In genomic region chr1:186808192-186808960, GRCm38 (mm10) we compare ENCODE assay signal across 17 mouse cellular contexts. TPM values are rescaled to one million over a fixed set of nuclear protein-coding genes. Genes with fewer than 3 reads are reported as not detected.
DNase-seq lines count a peak whose midpoint lies in the region; ATAC-seq and TF ChIP-seq lines count a peak whose summit lies in the region.
"Had no signal": no experiment of that assay in that cellular context is flagged by ENCODE, and none has a peak within 500 bp of the region (broad histone marks: within the 10 kb centered on the region; RNA-seq: fewer than 3 reads in every experiment).

No protein-coding gene starts in this region.

- no peak overlapping the region for H3K9ac ChIP-seq in hindbrain, embryonic 12.5 days
- 0 out of 2 replicates have a peak overlapping the region, but pooled peaks have one; percentile 1 for H3K9ac ChIP-seq in midbrain, embryonic 13.5 days (replicated peaks)
- H3K9ac ChIP-seq in hindbrain, postnatal 0 days (replicated peaks; ENCODE audit: low read length): 0 out of 2 replicates have a peak overlapping the region, but pooled peaks have one; percentile 13
- 0 out of 2 replicates have a peak overlapping the region, but pooled peaks have one; percentile 22 for H3K9ac ChIP-seq in neural tube, embryonic 14.5 days (replicated peaks; ENCODE audit: low read depth, low read length)
- H3K9ac ChIP-seq: intestine, embryonic 15.5 days; liver, embryonic 13.5 days had no signal

- no peaks in the 10 kb centered on the region for H3K27me3 ChIP-seq in hindbrain, embryonic 12.5 days
- no peaks in the 10 kb centered on the region for H3K27me3 ChIP-seq in hindbrain, embryonic 10.5 days (ENCODE audit: insufficient read depth, poor library complexity, severe bottlenecking)
- no peaks in the 10 kb centered on the region for H3K27me3 ChIP-seq in midbrain, embryonic 13.5 days
- no peaks in the 10 kb centered on the region for H3K27me3 ChIP-seq in midbrain, embryonic 10.5 days (ENCODE audit: low read depth, poor library complexity, severe bottlenecking)
- H3K27me3 ChIP-seq in hindbrain, postnatal 0 days (ENCODE audit: insufficient read depth, low read length): no peaks in the 10 kb centered on the region
- H3K27me3 ChIP-seq in neural tube, embryonic 14.5 days (ENCODE audit: control insufficient read depth, insufficient read depth, low read length): no peaks in the 10 kb centered on the region
- H3K27me3 ChIP-seq: intestine, embryonic 15.5 days; liver, embryonic 13.5 days had no signal

- peak overlapping the region; percentile 35 for H3K4me2 ChIP-seq in hindbrain, embryonic 12.5 days (replicated peaks)
- peak overlapping the region; percentile 36 for H3K4me2 ChIP-seq in midbrain, embryonic 13.5 days (replicated peaks)
- peak overlapping the region; percentile 44 for H3K4me2 ChIP-seq in hindbrain, postnatal 0 days (ENCODE audit: low read depth, low read length)
- H3K4me2 ChIP-seq in neural tube, embryonic 14.5 days (ENCODE audit: low read depth, low read length): peak overlapping the region; percentile 24; the same call in 1 of the 2 replicates
- H3K4me2 ChIP-seq: intestine, embryonic 15.5 days; liver, embryonic 13.5 days had no signal

- peak; percentile 50; the same call in 1 of the 2 replicates for ATAC-seq in hindbrain, embryonic 12.5 days (ENCODE audit: low FRiP score)
- peak; percentile 63 for ATAC-seq in midbrain, embryonic 13.5 days
- ATAC-seq in hindbrain, postnatal 0 days: no peak
- no peak for ATAC-seq in neural tube, embryonic 14.5 days (ENCODE audit: low read depth)
- ATAC-seq: intestine, embryonic 15.5 days had no signal

- peak overlapping the region; percentile 57; the same call in 1 of the 2 replicates for H3K27ac ChIP-seq in hindbrain, embryonic 12.5 days
- H3K27ac ChIP-seq in hindbrain, embryonic 10.5 days: no peak overlapping the region
- no peak overlapping the region for H3K27ac ChIP-seq in midbrain, embryonic 13.5 days
- no peak overlapping the region for H3K27ac ChIP-seq in midbrain, embryonic 10.5 days (replicated peaks)
- H3K27ac ChIP-seq in hindbrain, postnatal 0 days: no peak overlapping the region
- peak overlapping the region; percentile 58 for H3K27ac ChIP-seq in neural tube, embryonic 14.5 days (ENCODE audit: low read depth, low read length)
- H3K27ac ChIP-seq: intestine, embryonic 15.5 days; layer of hippocampus, adult 2 months; liver, embryonic 13.5 days had no signal

- WGBS in hindbrain, embryonic 12.5 days: 58% methylated on average over 19 of the region's 19 CpGs
- 77% methylated on average over 19 of the region's 19 CpGs for WGBS in hindbrain, embryonic 10.5 days
- WGBS in midbrain, embryonic 13.5 days: 55% methylated on average over 19 of the region's 19 CpGs
- 73% methylated on average over 19 of the region's 19 CpGs for WGBS in midbrain, embryonic 10.5 days
- WGBS in hindbrain, postnatal 0 days: 50% methylated on average over 19 of the region's 19 CpGs
- 52% methylated on average over 19 of the region's 19 CpGs for WGBS in neural tube, embryonic 14.5 days

- no peak for TF ChIP-seq CTCF in hindbrain, postnatal 0 days (IDR thresholded peaks at IDR 0.05; ENCODE audit: low read depth)

- no peaks in the 10 kb centered on the region for H3K36me3 ChIP-seq in hindbrain, embryonic 12.5 days
- no peaks in the 10 kb centered on the region for H3K36me3 ChIP-seq in hindbrain, embryonic 10.5 days
- no peaks in the 10 kb centered on the region for H3K36me3 ChIP-seq in midbrain, embryonic 13.5 days
- no peaks in the 10 kb centered on the region for H3K36me3 ChIP-seq in midbrain, embryonic 10.5 days
- H3K36me3 ChIP-seq in hindbrain, postnatal 0 days (ENCODE audit: insufficient read depth, low read length): no peaks in the 10 kb centered on the region
- H3K36me3 ChIP-seq in neural tube, embryonic 14.5 days (ENCODE audit: control insufficient read depth, insufficient read depth, low read length): no peaks in the 10 kb centered on the region
- H3K36me3 ChIP-seq: intestine, embryonic 15.5 days; liver, embryonic 13.5 days had no signal

- H3K4me1 ChIP-seq in hindbrain, embryonic 12.5 days: 0 out of 2 replicates have a peak, but pooled peaks cover 4% of the 10 kb centered on the region
- 0 out of 2 replicates have a peak, but pooled peaks cover 10% of the 10 kb centered on the region for H3K4me1 ChIP-seq in hindbrain, embryonic 10.5 days (replicated peaks)
- H3K4me1 ChIP-seq in midbrain, embryonic 13.5 days (replicated peaks): peaks cover 6% of the 10 kb centered on the region; the same call in 1 of the 2 replicates
- H3K4me1 ChIP-seq in midbrain, embryonic 10.5 days: no peaks in the 10 kb centered on the region; the same call in 1 of the 2 replicates
- H3K4me1 ChIP-seq in hindbrain, postnatal 0 days (ENCODE audit: insufficient read depth, low read length): no peaks in the 10 kb centered on the region
- H3K4me1 ChIP-seq in neural tube, embryonic 14.5 days (ENCODE audit: control insufficient read depth, insufficient read depth, low read length): no peaks in the 10 kb centered on the region
- H3K4me1 ChIP-seq: intestine, embryonic 15.5 days; liver, embryonic 13.5 days had no signal

- no peaks in the 10 kb centered on the region for H3K9me3 ChIP-seq in hindbrain, embryonic 12.5 days (replicated peaks)
- H3K9me3 ChIP-seq in hindbrain, embryonic 10.5 days: no peaks in the 10 kb centered on the region
- H3K9me3 ChIP-seq in midbrain, embryonic 13.5 days: no peaks in the 10 kb centered on the region
- no peaks in the 10 kb centered on the region for H3K9me3 ChIP-seq in midbrain, embryonic 10.5 days (replicated peaks)
- H3K9me3 ChIP-seq in hindbrain, postnatal 0 days (ENCODE audit: low read length): no peaks in the 10 kb centered on the region
- no peaks in the 10 kb centered on the region for H3K9me3 ChIP-seq in neural tube, embryonic 14.5 days (ENCODE audit: control insufficient read depth, low read length)
- H3K9me3 ChIP-seq: intestine, embryonic 15.5 days; liver, embryonic 13.5 days had no signal

- no peak overlapping the region for H3K4me3 ChIP-seq in hindbrain, embryonic 12.5 days
- H3K4me3 ChIP-seq in hindbrain, embryonic 10.5 days: no peak overlapping the region
- H3K4me3 ChIP-seq in midbrain, embryonic 13.5 days (replicated peaks): no peak overlapping the region
- no peak overlapping the region for H3K4me3 ChIP-seq in midbrain, embryonic 10.5 days
- no peak overlapping the region; the same call in 1 of the 2 replicates for H3K4me3 ChIP-seq in hindbrain, postnatal 0 days (ENCODE audit: low read length)
- no peak overlapping the region for H3K4me3 ChIP-seq in neural tube, embryonic 14.5 days (ENCODE audit: low read depth, low read length)
- H3K4me3 ChIP-seq: intestine, embryonic 15.5 days; layer of hippocampus, adult 2 months; liver, embryonic 13.5 days had no signal

- DNase-seq in hindbrain, embryonic 10.5 days (ENCODE audit: low spot score): no peak
- DNase-seq in midbrain, embryonic 10.5 days (ENCODE audit: low spot score): no peak
- DNase-seq in hindbrain, postnatal 0 days (ENCODE audit: low spot score): peak; percentile 31
- DNase-seq in thymus, adult 18-20 months: no peak
- DNase-seq in adrenal gland, postnatal 25 days: no peak
- DNase-seq: adrenal gland, postnatal 36 days; B cell, adult 2 months; cerebellum, adult 11 months; liver, embryonic 13.5 days; lung, postnatal 14 days; right cerebral cortex, postnatal 4 days; thymus, adult 2 months had no signal

RNA-seq across cellular contexts. Expression of gene Rrp15, which starts 59.2 kb away (rescaled TPM):
- polyA plus RNA-seq in hindbrain, embryonic 12.5 days (2016; fragmentation: Nextera tagmentation; extraction: Ambion mirVana): 41.3 and 44.0 TPM in 2 replicates
- 63.3 and 77.4 TPM in 2 replicates for polyA plus RNA-seq in hindbrain, embryonic 10.5 days (2016; fragmentation: Nextera tagmentation; extraction: Ambion mirVana)
- polyA plus RNA-seq in midbrain, embryonic 13.5 days (2015; fragmentation: Nextera tagmentation; extraction: Ambion mirVana): 34.6 and 38.8 TPM in 2 replicates
- 70.6 and 86.0 TPM in 2 replicates for polyA plus RNA-seq in midbrain, embryonic 10.5 days (2016; fragmentation: Nextera tagmentation; extraction: Ambion mirVana)
- 5.4 and 10.4 TPM in 2 replicates for total RNA-seq in hindbrain, postnatal 0 days (2014; rRNA removed)
- 22.8 and 27.4 TPM in 2 replicates for polyA plus RNA-seq in hindbrain, postnatal 0 days (2015; fragmentation: Nextera tagmentation; extraction: Ambion mirVana)
- polyA plus RNA-seq in neural tube, embryonic 14.5 days (2014; fragmentation: Nextera tagmentation; extraction: Ambion mirVana): 27.8 and 35.1 TPM in 2 replicates
- 24.7 and 25.2 TPM in 2 replicates for total RNA-seq in adrenal gland, postnatal 25 days (2021)

Comparison
In these comparisons a context has a peak if more than half of its experiments do, and no peak if none do; other contexts are left out.
1. ATAC-seq: peak in hindbrain, embryonic 12.5 days (single experiment) and midbrain, embryonic 13.5 days (single experiment); none in hindbrain, postnatal 0 days (single experiment) and neural tube, embryonic 14.5 days (single experiment).
2. H3K27ac ChIP-seq: peak in hindbrain, embryonic 12.5 days (single experiment) and neural tube, embryonic 14.5 days (single experiment); none in hindbrain, embryonic 10.5 days (single experiment), midbrain, embryonic 13.5 days (single experiment), midbrain, embryonic 10.5 days (single experiment) and hindbrain, postnatal 0 days (single experiment).
3. Peak in every context shown above with its lines, with median percentiles within 50 percentile points of each other: H3K4me2 ChIP-seq.